Mouse (Mus musculus) myocyte (in vitro differentiated cells): ENCODE data around the gene Adam12.
A peak's percentile ranks its signal among the peaks of the same experiment; 100 is the strongest.

Source experiments
- CEBPB ChIP-seq: IDR thresholded peaks from 2 replicates; pipeline ENCODE4 v1.6.1; 2011; ENCODE audit warnings: mild to moderate bottlenecking, moderate library complexity; ENCODE audit not compliant: poor library complexity, insufficient read depth, severe bottlenecking
- E2F4 ChIP-seq: IDR thresholded peaks from one replicate; pipeline ENCODE4 v1.6.1; 2011; ENCODE audit warnings: mild to moderate bottlenecking, control low read depth, moderate library complexity; ENCODE audit not compliant: insufficient read depth
- MAX ChIP-seq: IDR thresholded peaks from one replicate; pipeline ENCODE4 v1.6.1; 2011; ENCODE audit warnings: low read depth, mild to moderate bottlenecking, control low read depth
- MYOD1 ChIP-seq, 3 experiments: IDR thresholded peaks; one replicate each; pipeline ENCODE4 v1.6.1; 2011; ENCODE audit warnings: control low read depth in 2 of 3, low read depth in 2 of 3, mild to moderate bottlenecking in 2 of 3, moderate library complexity in 1 of 3; ENCODE audit not compliant: insufficient read length in 2 of 3, control insufficient read depth in 1 of 3
- MYOG ChIP-seq, 3 experiments: IDR thresholded peaks; one replicate each; pipeline ENCODE4 v1.6.1; 2011; ENCODE audit warnings: control low read depth in 2 of 3, low read depth in 2 of 3, mild to moderate bottlenecking in 2 of 3; ENCODE audit not compliant: insufficient read length in 2 of 3, control insufficient read depth in 1 of 3, insufficient read depth in 1 of 3
- POLR2A ChIP-seq: IDR thresholded peaks from one replicate; pipeline ENCODE4 v1.6.1; 2011; ENCODE audit warnings: low read depth, mild to moderate bottlenecking, control low read depth, moderate library complexity; ENCODE audit not compliant: insufficient read length
- REST ChIP-seq: IDR thresholded peaks from one replicate; pipeline ENCODE4 v1.6.1; 2011; ENCODE audit warnings: mild to moderate bottlenecking, control low read depth, moderate library complexity; ENCODE audit not compliant: insufficient read depth, insufficient read length
- SRF ChIP-seq: IDR thresholded peaks from one replicate; pipeline ENCODE4 v1.6.1; 2011; ENCODE audit warnings: low read depth; ENCODE audit not compliant: control insufficient read depth, insufficient read length
- TCF12 ChIP-seq: IDR thresholded peaks from one replicate; pipeline ENCODE4 v1.6.1; 2011; ENCODE audit warnings: mild to moderate bottlenecking, control low read depth; ENCODE audit not compliant: poor library complexity, insufficient read depth, severe bottlenecking
- TCF3 ChIP-seq: IDR thresholded peaks from one replicate; pipeline ENCODE4 v1.6.1; 2011; ENCODE audit warnings: low read depth, control low read depth; ENCODE audit not compliant: insufficient read length
- USF1 ChIP-seq: IDR thresholded peaks from one replicate; pipeline ENCODE4 v1.6.1; 2011; ENCODE audit warnings: low read depth, mild to moderate bottlenecking, control low read depth, moderate library complexity

- no peak for TF ChIP-seq CEBPB
- no peak for TF ChIP-seq E2F4
- peak; percentile 31 for TF ChIP-seq POLR2A
- TF ChIP-seq USF1 = no peak
- TF ChIP-seq SRF = no peak
- TF ChIP-seq MYOG (IDR thresholded peaks at IDR 0.05; ENCODE audit: control insufficient read depth in 1 of 3, insufficient read depth in 1 of 3, insufficient read length in 2 of 3, low read depth in 2 of 3) = peak in 2 of 3 experiments; percentile 28 to 57
- no peak for TF ChIP-seq TCF12
- TF ChIP-seq REST = no peak
- TF ChIP-seq TCF3 = no peak
- TF ChIP-seq MAX = no peak
- TF ChIP-seq MYOD1 (IDR thresholded peaks at IDR 0.05; ENCODE audit: control insufficient read depth in 1 of 3, insufficient read length in 2 of 3, low read depth in 2 of 3) = peak in 1 of 3 experiments; percentile 68
Observed at GRCm38 (mm10) chr7:134224741-134225612, 7.0 kb downstream of the Adam12 start.
